Mouse (Mus musculus) spleen, adult 2 months (tissue): ENCODE measurements around the gene Tbp. TPM values are rescaled to one million over a fixed set of nuclear protein-coding genes. Genes with fewer than 3 reads are reported as not detected.

Experiments
- DNase-seq, 2 experiments: peaks; one replicate each; pipeline versions ENCODE4 v3.0.0 to v3.0.0-alpha.2; 2012 to 2021; ENCODE audit warnings: low spot score in 2 of 2, low read depth in 1 of 2
- H3K27ac ChIP-seq: fragments of 200-500 bp; 2 replicates; pipeline ENCODE4 v1.5.1; 2012; ENCODE audit warnings: low read length, inconsistent platforms; ENCODE audit not compliant: insufficient read depth
- H3K27me3 ChIP-seq: fragments of 200-500 bp; 2 replicates; pipeline ENCODE4 v1.6.1; 2012; ENCODE audit warnings: mild to moderate bottlenecking, moderate library complexity, low read length, inconsistent platforms; ENCODE audit not compliant: control insufficient read depth, insufficient read depth
- H3K36me3 ChIP-seq: fragments of 200-500 bp; 2 replicates; pipeline ENCODE4 v1.6.1; 2012; ENCODE audit warnings: mild to moderate bottlenecking, low read length, inconsistent platforms; ENCODE audit not compliant: control insufficient read depth, insufficient read depth
- H3K4me1 ChIP-seq: fragments of 200-500 bp; 2 replicates; pipeline ENCODE4 v1.6.1; 2011; ENCODE audit warnings: inconsistent platforms; ENCODE audit not compliant: control insufficient read depth, insufficient read depth, insufficient read length
- H3K4me3 ChIP-seq: fragments of 200-500 bp; 2 replicates; pipeline ENCODE4 v1.5.1; 2011; ENCODE audit warnings: mild to moderate bottlenecking, inconsistent platforms; ENCODE audit not compliant: insufficient read depth, insufficient read length; ENCODE audit errors: extremely low read depth
- CTCF ChIP-seq: fragments of 200-500 bp; IDR thresholded peaks from 2 replicates; pipeline ENCODE4 v1.5.1; 2011; ENCODE audit warnings: mild to moderate bottlenecking, inconsistent platforms; ENCODE audit not compliant: insufficient read depth, insufficient read length, insufficient replicate concordance; ENCODE audit errors: extremely low read depth
- POLR2A ChIP-seq: fragments of 200-500 bp; IDR thresholded peaks from 2 replicates; pipeline ENCODE4 v1.6.1; 2011; ENCODE audit warnings: low read depth, low read length, inconsistent platforms
- WGBS: fragments of 180-500 bp; shearing (Covaris S2); methylation state at CpG from one replicate; pipeline ENCODE4 v1.1.7; 2018; 5-methylcytosine and 5-hydroxymethylcytosine counted together
- polyA plus RNA-seq: library from polyadenylated mRNA; depleted of rRNA; stranded (reverse); fragments of >200 nt; gene quantifications from 2 replicates; pipeline ENCODE4 v1.2.3, GENCODE M21; 2012

The Tbp gene
- polyA plus RNA-seq, 1 experiment = 43.3 TPM

DNA sequence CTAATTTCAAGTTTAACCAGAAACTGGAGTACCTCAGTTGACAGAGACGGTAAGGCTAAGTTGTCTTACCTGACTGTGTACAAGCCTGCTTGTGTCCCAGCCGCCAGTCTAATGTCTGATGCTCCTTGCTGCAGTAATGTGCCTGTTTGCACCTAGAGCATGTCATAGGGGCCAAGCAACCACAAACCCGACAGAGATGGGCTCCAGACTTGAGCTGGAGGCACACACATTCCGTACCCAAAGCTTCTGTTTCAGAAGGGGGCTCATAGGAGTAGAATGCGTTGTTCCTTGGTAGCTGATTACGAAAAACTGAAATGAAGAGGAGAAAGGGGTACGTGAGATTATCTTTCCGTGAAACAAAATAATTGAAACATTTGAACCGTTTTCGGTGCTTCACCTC is 26.6 kb downstream of the Tbp start:
- H3K36me3 ChIP-seq = peaks cover 21% of the 10 kb centered on the region

DNA sequence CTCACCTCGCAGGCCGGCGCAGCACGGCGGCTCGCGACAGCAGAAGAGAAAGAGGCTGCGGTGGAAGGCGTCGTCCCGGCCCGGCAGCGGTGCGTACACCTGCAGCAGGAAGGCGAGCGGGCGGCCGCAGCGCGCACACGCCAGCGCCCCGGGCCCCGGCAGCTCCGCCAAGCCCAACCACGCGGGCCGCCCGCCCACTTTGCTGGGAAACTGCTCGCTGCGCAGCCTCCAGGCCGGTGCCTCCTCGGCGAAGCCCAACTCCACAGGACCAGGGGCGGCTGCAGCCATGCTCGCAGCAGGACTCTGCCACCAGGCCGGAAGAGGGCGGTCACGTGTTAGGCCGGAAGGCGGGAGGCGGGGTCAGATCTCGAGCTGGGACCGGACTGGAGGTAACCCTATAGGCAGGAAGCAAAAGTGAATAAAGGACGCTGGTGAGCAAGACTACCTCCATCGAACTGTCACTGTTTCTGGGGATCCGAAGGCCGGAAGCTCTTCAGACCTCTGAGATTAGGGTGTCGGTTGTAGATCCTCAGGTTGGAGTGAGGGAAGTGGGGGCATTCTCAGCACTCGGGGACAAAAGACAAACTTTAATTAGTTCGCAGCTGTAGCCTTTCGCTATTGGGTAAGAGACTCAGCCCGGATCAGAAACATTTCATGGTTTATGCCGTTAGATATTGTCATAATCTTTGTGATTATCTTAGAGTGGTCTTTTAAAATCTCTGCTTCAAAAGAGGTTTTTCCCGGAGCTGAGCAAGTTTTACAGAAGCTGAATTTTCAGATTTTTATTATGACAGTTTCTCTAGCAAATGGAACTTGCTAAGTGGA is 27.5 kb downstream of the Tbp start, which contains the start of gene Pdcd2:
Gene Pdcd2, minus strand, starts transcription at position 316 of the 825 bp plus-strand sequence.
- H3K27ac ChIP-seq = peak within 1 kb of the TSS; percentile 89
- TF ChIP-seq POLR2A = peak; percentile 84
- 0 out of 2 replicates have a peak, but pooled peaks have one; percentile 3 for TF ChIP-seq CTCF
- H3K4me3 ChIP-seq = peak within 1 kb of the TSS; percentile 73
- DNase-seq = peak; percentile 83 to 97
- WGBS = under 1% methylated on average over 54 of the region's 55 CpGs
- no peaks in the 10 kb centered on the region for H3K27me3 ChIP-seq
- peaks cover 18% of the 10 kb centered on the region for H3K36me3 ChIP-seq
- H3K4me1 ChIP-seq = peaks cover 8% of the 10 kb centered on the region

More for the DNA sequence above, 26.6 kb downstream of the Tbp start:
- H3K27me3 ChIP-seq = no peaks in the 10 kb centered on the region
- no peak overlapping the region for H3K27ac ChIP-seq
- WGBS = 20% methylated on average over 10 of the region's 10 CpGs
- peaks cover 8% of the 10 kb centered on the region for H3K4me1 ChIP-seq
- TF ChIP-seq CTCF (no peak), POLR2A (no peak)
- peak overlapping the region; percentile 73 for H3K4me3 ChIP-seq
- no peak for DNase-seq

DNA sequence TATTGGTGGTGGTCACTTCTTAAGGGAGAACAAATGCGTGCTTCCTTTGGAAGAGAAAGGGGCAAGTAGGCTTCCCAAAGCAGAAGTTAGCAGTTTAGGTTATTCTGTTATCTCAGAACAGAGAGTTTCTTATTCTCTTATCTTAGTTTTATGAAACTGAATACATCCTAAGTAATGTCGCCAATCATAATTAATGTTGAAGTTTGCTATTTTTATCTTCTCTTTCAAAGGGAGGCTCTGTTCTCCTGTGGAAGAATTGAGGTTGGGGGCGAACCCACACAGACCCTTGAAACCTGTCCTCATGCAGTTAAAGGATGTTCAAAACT is 28.1 kb downstream of the Tbp start:
- no peak for TF ChIP-seq POLR2A
- no peak for TF ChIP-seq CTCF
- Histone ChIP-seq H3K27ac (0 out of 2 replicates have a peak overlapping the region, but pooled peaks have one; percentile 9), H3K4me1 (peaks cover 8% of the 10 kb centered on the region), H3K36me3 (peaks cover 14% of the 10 kb centered on the region), H3K27me3 (no peaks in the 10 kb centered on the region), H3K4me3 (peak overlapping the region; percentile 20; the same call in 1 of the 2 replicates)
- WGBS = 23% methylated on average over 3 of the region's 3 CpGs
- DNase-seq = no peak

DNA sequence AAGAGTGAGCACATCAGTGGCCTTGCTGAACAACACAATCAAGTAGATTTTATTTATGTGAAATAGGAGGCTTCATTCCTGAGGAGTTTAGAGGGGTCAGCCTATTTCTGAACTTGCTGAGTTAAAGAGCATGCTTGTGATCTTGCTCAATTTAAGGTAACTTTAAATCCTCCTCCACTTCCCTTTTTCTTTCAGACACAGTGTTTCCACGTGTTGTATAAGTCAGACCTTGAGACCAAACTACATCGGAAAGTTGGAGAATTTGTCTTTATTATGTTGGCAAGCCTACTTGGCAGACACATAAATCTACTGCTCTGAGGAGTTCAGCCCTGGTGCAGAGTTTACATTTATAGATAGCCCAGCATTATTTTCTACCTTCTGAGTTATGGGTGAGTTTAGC is 29.2 kb downstream of the Tbp start:
- DNase-seq = no peak
- peaks cover 8% of the 10 kb centered on the region for H3K4me1 ChIP-seq
- H3K4me3 ChIP-seq = no peak overlapping the region
- TF ChIP-seq CTCF (no peak), POLR2A (no peak)
- H3K27me3 ChIP-seq = no peaks in the 10 kb centered on the region
- no peak overlapping the region for H3K27ac ChIP-seq
- 24% methylated on average over 2 of the region's 2 CpGs for WGBS
- H3K36me3 ChIP-seq = peaks cover 9% of the 10 kb centered on the region

DNA sequence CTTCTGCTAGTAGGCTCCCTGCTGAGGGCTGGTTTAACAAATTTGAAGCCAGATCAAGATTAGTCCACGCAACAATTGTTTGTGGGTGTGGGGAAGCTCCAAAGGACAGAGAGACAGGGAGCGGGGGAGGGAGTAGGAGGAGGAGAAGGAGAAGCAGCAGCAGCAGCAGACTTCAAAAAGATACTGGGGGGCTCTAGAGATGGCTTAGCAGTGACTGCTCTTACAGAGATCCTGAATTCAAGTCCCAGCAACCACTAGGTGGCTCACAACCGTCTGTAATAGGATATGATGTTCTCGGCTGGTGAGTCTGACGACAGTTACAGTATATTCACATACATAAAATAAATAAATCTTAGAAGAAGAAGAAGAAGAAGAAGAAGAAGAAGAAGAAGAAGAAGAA is 30.5 kb downstream of the Tbp start:
- peaks cover 8% of the 10 kb centered on the region for H3K4me1 ChIP-seq

DNA sequence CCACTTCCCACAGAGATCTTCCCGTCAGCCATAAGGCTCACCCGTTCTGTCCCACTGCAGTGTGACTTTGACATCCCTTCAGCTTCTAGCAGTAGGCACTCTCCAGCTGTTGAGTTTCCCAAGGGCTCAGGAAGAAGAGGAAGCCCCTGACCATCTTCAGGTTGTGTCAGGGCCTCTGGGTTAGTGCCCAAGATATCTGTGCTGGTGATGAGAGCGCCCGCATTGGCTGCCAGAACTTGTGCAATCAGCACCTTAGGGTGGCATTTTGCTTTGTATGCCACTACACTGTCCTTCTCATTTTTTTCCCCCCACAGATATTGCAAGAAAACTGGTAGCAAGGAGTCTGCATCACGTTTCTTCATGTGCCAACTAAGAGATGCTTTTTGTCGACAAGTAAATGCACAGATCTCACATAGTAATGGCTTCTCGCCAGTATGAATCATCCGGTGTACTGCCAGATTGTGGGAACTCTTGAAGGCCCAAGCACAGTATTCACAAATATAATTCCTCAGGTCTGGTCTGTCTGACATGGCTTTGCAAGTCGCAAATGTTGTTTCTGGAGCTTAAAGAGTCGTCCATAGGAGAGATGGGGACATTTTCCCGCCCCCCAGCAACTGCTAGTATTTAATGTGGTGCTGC is 35.6 kb downstream of the Tbp start:
- H3K4me3 ChIP-seq = no peak overlapping the region
- peaks cover 5% of the 10 kb centered on the region for H3K4me1 ChIP-seq
- DNase-seq = no peak
- 74% methylated on average over 11 of the region's 11 CpGs for WGBS
- H3K36me3 ChIP-seq = no peaks in the 10 kb centered on the region
- TF ChIP-seq POLR2A = no peak
- TF ChIP-seq CTCF = no peak
- H3K27ac ChIP-seq = no peak overlapping the region
- peaks cover 5% of the 10 kb centered on the region for H3K27me3 ChIP-seq

More for the DNA sequence above, 30.5 kb downstream of the Tbp start:
- peak; percentile 40 to 53 for DNase-seq
- H3K27ac ChIP-seq = no peak overlapping the region
- no peak for TF ChIP-seq POLR2A
- 0 out of 2 replicates have a peak, but pooled peaks have one; percentile 12 for TF ChIP-seq CTCF
- no peaks in the 10 kb centered on the region for H3K36me3 ChIP-seq
- 35% methylated on average over 5 of the region's 5 CpGs for whole genome bisulfite sequencing
- H3K27me3 ChIP-seq = no peaks in the 10 kb centered on the region
- H3K4me3 ChIP-seq = no peak overlapping the region
